Mouse (Mus musculus) olfactory bulb, adult 2 months (tissue): Measurements from ENCODE around the gene Ttc38.

ENCODE experiments used
- CTCF ChIP-seq: fragments of 200-500 bp; IDR thresholded peaks from 2 replicates; pipeline ENCODE4 v1.5.1; 2012; ENCODE audit warnings: low read depth, mild to moderate bottlenecking, low read length, moderate library complexity; ENCODE audit not compliant: insufficient read depth
- POLR2A ChIP-seq: fragments of 200-500 bp; IDR thresholded peaks from 2 replicates; pipeline ENCODE4 v1.6.1; 2012; ENCODE audit warnings: mild to moderate bottlenecking, low read depth, low read length, moderate library complexity; ENCODE audit not compliant: insufficient read depth

DNA sequence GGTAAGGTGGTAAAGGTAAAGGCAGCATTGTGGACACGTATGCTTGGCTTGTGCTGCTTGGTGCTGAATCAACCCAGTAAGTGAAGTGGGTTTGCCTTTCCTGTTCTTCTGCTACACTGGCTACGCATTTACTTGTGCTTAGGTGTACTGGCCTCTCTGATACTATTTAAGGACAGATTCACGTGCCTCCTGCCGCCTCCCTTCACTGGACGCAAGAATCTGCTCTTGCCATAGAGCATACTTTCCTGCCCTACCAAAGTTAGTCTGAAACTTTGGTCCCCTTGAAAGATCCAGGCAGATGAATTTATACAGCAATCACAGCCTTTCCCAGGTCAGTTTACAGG is 21.7 kb upstream of the Ttc38 start:
- TF ChIP-seq POLR2A (no peak), CTCF (no peak)
